Mouse (Mus musculus): Measurements from ENCODE around the gene 4931428F04Rik. TPM values are rescaled to one million over a fixed set of nuclear protein-coding genes. Genes with fewer than 3 reads are reported as not detected.
A peak's percentile ranks its signal among the peaks of the same experiment; 100 is the strongest.

The 4931428F04Rik gene
- total RNA-seq, 1 experiment from 2014 or later: 3.4 TPM

DNA sequence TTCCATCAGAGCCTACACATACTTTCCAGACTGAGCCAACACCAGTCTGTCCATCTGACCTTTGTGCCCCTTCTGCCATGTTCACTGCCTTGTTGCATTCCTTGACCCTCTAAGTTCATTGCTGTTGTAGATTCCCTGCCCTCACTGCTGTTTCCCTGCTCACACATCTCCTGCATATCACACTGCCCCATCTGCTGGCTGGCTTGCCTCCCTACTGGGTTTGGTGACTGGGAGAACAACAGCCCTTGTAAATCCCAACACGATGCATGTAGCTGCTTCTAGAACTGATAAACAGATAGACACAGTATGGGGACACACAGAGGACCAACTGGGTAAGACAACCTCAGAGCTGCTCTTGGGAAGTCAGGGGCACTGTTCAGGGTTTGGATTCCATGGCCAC lies 22.1 kb upstream of the 4931428F04Rik start:
- ATAC-seq (replicated peaks in 1 of 2; ENCODE audit: insufficient read depth in 1 of 2, low FRiP score in 2 of 2, low TSS enrichment in 1 of 2, low read depth in 1 of 2, poor library complexity in 2 of 2, severe bottlenecking in 2 of 2): peak in 1 of 2 experiments; percentile 16; a peak in 1 of 4 replicates

GRCm38 (mm10) chr8:105310118-105310517 lies 20.5 kb upstream of the 4931428F04Rik start:
- no peak for ATAC-seq (replicated peaks in 1 of 2; ENCODE audit: insufficient read depth in 1 of 2, low FRiP score in 2 of 2, low TSS enrichment in 1 of 2, low read depth in 1 of 2, poor library complexity in 2 of 2, severe bottlenecking in 2 of 2)

- ATAC-seq (replicated peaks in 1 of 2; ENCODE audit: insufficient read depth in 1 of 2, low FRiP score in 2 of 2, low TSS enrichment in 1 of 2, low read depth in 1 of 2, poor library complexity in 2 of 2, severe bottlenecking in 2 of 2): no peak
Observed at GRCm38 (mm10) chr8:105309142-105309847, 19.6 kb upstream of the 4931428F04Rik start.

- no peak for ATAC-seq (replicated peaks in 1 of 2; ENCODE audit: insufficient read depth in 1 of 2, low FRiP score in 2 of 2, low TSS enrichment in 1 of 2, low read depth in 1 of 2, poor library complexity in 2 of 2, severe bottlenecking in 2 of 2)
Observed at GRCm38 (mm10) chr8:105308428-105308827, 18.8 kb upstream of the 4931428F04Rik start.

GRCm38 (mm10) chr8:105307670-105308069 lies 18.0 kb upstream of the 4931428F04Rik start:
- ATAC-seq (replicated peaks in 1 of 2; ENCODE audit: insufficient read depth in 1 of 2, low FRiP score in 2 of 2, low TSS enrichment in 1 of 2, low read depth in 1 of 2, poor library complexity in 2 of 2, severe bottlenecking in 2 of 2): no peak

- ATAC-seq (replicated peaks in 1 of 2; ENCODE audit: insufficient read depth in 1 of 2, low FRiP score in 2 of 2, low TSS enrichment in 1 of 2, low read depth in 1 of 2, poor library complexity in 2 of 2, severe bottlenecking in 2 of 2): no peak
Observed at GRCm38 (mm10) chr8:105306146-105306691, 16.6 kb upstream of the 4931428F04Rik start.

DNA sequence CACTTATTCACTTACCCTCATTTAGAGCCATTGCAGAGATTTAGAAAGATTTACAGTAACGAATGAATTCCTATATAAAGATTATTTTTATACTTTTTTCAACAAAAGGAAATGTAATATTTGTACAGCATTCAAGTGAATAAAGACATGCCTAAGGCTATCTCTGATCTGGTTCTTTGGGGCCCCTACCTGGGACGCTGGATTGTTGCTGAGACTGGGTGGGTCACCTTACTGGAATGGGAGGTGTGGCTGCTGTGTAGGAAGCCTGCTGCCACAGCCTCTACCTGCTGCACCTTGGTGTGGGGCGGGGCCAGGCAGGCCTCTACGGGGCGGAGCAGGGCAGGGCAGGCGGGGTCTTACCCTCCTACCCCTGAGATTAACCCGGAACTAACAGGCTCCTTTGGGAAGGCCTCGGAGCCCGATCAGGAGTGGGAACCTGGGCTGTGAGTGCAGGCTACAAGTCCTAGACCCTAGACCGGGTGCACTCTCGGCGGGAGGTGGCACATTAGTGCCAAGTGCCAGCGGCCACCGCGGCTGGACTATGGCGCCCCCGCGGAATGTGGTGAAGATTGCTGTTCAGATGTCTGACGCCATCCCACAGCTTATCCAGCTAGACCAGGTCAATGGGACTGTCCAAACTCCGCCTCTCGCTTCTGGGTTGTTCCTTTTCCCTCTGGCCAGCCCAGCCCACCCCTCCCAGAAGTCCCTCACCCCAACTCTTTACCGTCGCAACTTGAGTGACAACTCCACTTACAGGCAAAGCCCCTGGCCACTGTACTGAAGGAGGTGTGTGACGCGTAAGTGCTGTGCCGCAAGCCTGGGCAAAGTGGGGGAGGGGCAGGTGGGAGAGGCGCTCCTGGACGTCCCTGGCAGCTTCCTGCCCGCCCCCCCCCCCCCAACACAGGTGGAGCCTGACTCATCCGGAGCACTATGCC lies 15.8 kb upstream of the 4931428F04Rik start, which contains the start of gene Elmo3:
Elmo3 (plus strand) TSS at position 391 of the 935 bp plus-strand sequence.
- peak; percentile 17 to 46; a peak in 3 of 4 replicates for ATAC-seq (replicated peaks in 1 of 2; ENCODE audit: insufficient read depth in 1 of 2, low FRiP score in 2 of 2, low TSS enrichment in 1 of 2, low read depth in 1 of 2, poor library complexity in 2 of 2, severe bottlenecking in 2 of 2)

GRCm38 (mm10) chr8:105304325-105305210 lies 14.9 kb upstream of the 4931428F04Rik start:
- ATAC-seq (replicated peaks in 1 of 2; ENCODE audit: insufficient read depth in 1 of 2, low FRiP score in 2 of 2, low TSS enrichment in 1 of 2, low read depth in 1 of 2, poor library complexity in 2 of 2, severe bottlenecking in 2 of 2): peak in 1 of 2 experiments; percentile 46; a peak in 2 of 4 replicates

GRCm38 (mm10) chr8:105303874-105304273 lies 14.2 kb upstream of the 4931428F04Rik start:
- no peak for ATAC-seq (replicated peaks in 1 of 2; ENCODE audit: insufficient read depth in 1 of 2, low FRiP score in 2 of 2, low TSS enrichment in 1 of 2, low read depth in 1 of 2, poor library complexity in 2 of 2, severe bottlenecking in 2 of 2)

DNA sequence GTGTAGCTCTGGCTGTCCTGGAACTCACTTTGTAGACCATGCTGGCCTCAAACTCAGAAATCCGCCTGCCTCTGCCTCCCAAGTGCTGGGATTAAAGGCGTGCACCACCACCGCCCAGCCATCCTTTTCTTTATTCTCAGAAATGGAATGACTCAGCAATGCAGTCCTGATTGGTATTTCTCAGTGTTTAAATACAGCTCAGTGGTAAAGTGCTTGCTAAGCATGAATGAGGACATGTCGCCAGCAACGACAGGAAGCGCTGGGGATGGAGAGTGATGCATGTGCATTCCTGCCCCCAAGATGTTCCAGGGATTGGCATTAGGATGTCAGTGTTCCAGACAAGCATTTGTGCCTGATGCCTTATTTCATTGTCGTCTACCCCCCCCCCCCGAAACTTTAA lies 13.7 kb upstream of the 4931428F04Rik start:
- ATAC-seq (replicated peaks in 1 of 2; ENCODE audit: insufficient read depth in 1 of 2, low FRiP score in 2 of 2, low TSS enrichment in 1 of 2, low read depth in 1 of 2, poor library complexity in 2 of 2, severe bottlenecking in 2 of 2): no peak

GRCm38 (mm10) chr8:105299962-105300361 lies 10.3 kb upstream of the 4931428F04Rik start:
- no peak for ATAC-seq (replicated peaks in 1 of 2; ENCODE audit: insufficient read depth in 1 of 2, low FRiP score in 2 of 2, low TSS enrichment in 1 of 2, low read depth in 1 of 2, poor library complexity in 2 of 2, severe bottlenecking in 2 of 2)

DNA sequence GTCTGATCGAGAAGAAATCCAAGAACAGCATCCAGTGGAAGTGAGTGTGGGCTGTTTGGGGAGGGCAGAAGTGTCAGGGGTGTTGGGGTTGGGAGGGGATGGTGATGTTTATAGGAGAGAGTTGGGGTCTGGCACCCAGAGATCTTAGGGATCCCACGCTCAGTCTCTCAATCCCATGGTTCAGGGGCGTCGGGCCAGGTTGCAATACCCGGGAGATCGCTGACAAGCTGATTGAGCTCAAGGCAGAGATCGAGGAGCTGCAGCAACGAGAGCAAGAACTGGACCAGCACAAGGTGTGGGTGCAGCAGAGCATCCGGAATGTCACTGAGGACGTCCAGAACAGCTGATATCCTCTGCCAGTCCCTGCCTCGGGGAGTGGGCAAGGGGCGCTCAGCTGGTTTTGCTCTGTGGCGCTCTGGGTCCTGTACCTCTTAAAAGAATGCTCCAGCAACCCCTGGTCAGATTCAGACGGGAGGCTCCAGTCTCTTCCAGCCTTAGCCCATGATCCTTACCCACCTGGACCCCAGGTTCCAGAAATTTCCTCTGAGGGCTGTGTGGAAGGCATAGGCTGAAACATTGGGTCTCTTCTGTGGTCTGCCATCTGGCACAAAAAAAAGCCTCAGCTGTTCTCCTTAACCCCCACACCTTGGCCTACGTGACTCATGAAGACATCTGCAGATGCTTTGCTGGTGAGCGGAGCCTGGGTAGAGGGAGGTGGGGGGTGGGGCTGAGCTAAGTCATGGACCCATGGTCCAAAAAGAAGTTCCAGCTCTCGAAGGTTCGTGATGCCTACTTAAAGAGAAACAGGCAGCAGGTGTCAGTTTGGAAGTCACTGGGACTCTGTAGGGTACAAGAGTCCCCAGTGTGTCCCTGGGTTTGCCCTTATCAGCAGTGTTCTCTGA lies 8.9 kb upstream of the 4931428F04Rik start:
- no peak for ATAC-seq (replicated peaks in 1 of 2; ENCODE audit: insufficient read depth in 1 of 2, low FRiP score in 2 of 2, low TSS enrichment in 1 of 2, low read depth in 1 of 2, poor library complexity in 2 of 2, severe bottlenecking in 2 of 2)

DNA sequence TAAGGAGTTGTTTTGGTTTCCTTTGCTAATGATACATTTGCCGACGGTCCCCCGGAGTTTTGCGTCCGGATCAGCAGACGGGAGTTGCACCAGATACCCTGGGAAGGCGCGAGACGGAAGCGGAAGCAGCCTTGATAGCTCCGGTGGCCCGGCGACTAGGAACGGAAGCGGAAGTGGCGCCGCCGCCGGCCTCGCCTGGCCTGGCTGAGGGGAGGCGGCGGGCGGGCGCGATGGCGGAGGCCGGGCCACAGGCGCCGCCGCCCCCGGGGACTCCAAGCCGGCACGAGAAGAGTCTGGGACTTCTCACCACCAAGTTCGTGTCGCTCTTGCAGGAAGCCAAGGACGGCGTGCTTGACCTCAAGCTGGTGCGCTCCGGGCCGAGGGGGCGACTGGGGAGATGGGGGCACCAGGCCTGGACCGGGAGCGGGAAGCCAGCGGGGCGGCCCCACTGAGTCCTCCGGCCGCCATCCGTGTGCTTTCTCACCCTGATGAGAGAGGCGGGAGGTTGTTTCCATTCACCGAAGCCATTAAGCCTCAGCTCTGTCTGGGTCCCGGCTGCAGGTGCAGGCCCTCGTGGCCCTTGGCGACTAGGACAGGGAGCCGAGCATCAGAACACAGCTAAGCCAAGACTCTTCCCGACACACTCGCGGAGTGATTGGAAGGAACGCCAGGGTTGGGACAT lies 8.0 kb upstream of the 4931428F04Rik start, which contains the start of gene E2f4:
E2f4 (plus strand) TSS at position 153 of the 682 bp plus-strand sequence.
- peak; percentile 83 to 92 for ATAC-seq (replicated peaks in 1 of 2; ENCODE audit: insufficient read depth in 1 of 2, low FRiP score in 2 of 2, low TSS enrichment in 1 of 2, low read depth in 1 of 2, poor library complexity in 2 of 2, severe bottlenecking in 2 of 2)

GRCm38 (mm10) chr8:105295895-105296573 lies 6.4 kb upstream of the 4931428F04Rik start, which contains the start of gene Exoc3l:
Gene Exoc3l (minus strand): TSS chr8:105296101.
- ATAC-seq (replicated peaks in 1 of 2; ENCODE audit: insufficient read depth in 1 of 2, low FRiP score in 2 of 2, low TSS enrichment in 1 of 2, low read depth in 1 of 2, poor library complexity in 2 of 2, severe bottlenecking in 2 of 2): peak in 1 of 2 experiments; percentile 24; a peak in 1 of 4 replicates

- ATAC-seq (replicated peaks in 1 of 2; ENCODE audit: insufficient read depth in 1 of 2, low FRiP score in 2 of 2, low TSS enrichment in 1 of 2, low read depth in 1 of 2, poor library complexity in 2 of 2, severe bottlenecking in 2 of 2): no peak
Observed at GRCm38 (mm10) chr8:105295256-105295655, 5.6 kb upstream of the 4931428F04Rik start.

Data from hematopoietic stem cell, adult 5-6 weeks (primary cell).